Mouse (Mus musculus) large intestine, adult 2 months (tissue): ENCODE data around the gene Cfdp1. TPM values are rescaled to one million over a fixed set of nuclear protein-coding genes. Genes with fewer than 3 reads are reported as not detected.

Experiments used
- DNase-seq: peaks from one replicate; pipeline ENCODE4 v3.0.0-alpha.2; 2012; ENCODE audit warnings: low read depth, low spot score
- WGBS: fragments of 180-500 bp; shearing (Covaris S2); methylation state at CpG from one replicate; pipeline ENCODE4 v1.1.7; 2018; 5-methylcytosine and 5-hydroxymethylcytosine counted together
- polyA plus RNA-seq: library from polyadenylated mRNA; depleted of rRNA; stranded (reverse); fragments of >200 nt; gene quantifications from 2 replicates; pipeline ENCODE4 v1.2.3, GENCODE M21; 2012

Gene Cfdp1
- polyA plus RNA-seq, 1 experiment: 5.7 TPM

DNA sequence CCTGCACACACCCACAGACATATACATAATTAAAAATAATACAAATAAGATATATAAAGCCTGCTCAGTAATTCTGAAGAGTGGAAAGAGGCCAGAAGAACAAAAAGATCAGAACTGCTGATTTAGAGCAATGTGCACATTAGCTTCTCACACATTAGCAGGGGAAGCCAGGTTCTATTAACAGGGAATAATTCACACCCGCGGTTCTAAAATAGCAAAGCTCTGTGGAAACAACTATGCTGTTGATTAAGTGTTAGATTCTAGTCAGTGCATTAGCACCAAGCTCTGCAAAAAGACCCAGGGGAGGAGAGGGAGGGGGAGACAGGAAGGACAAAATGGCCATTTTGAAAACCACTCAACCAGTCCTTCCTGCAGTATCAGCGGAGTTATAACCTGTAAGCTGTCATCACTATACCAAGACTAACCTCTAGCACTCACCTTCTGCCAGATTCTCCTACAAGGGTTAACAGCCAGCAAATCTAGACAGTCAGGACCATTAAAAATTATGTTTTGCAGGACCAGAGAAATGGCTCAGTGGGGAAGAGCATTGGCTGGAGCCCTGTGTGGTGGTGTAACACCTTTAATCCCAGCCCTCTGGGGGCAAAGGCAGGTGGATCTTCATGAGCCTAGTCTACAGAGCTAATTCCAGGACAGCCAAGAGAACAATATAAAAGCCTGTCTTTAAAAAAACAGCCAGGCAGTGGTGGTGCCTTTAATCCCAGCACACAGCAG lies 45.0 kb downstream of the Cfdp1 start:
- no peak for DNase-seq
- WGBS: 91% methylated on average over 3 of the region's 3 CpGs

DNA sequence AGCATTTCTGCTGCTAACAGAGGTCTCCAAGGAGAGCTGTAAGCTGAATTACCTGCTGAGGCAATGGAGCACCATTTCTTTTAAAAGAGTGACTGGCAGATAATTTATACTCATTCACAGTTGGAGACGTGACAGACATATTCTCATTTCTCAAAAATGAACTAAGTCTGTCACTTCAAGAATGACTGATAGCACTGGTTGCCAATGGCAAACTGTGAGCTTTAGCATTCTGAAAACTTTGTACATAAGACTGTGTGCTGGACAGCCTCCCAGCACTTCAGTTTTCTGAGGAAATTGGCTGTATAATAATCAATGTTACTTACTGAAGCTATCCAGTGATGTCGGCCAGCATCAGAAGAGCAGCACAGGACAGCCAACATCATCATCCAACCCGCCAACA lies 46.1 kb downstream of the Cfdp1 start:
- WGBS: 93% methylated on average over 3 of the region's 3 CpGs
- no peak for DNase-seq

DNA sequence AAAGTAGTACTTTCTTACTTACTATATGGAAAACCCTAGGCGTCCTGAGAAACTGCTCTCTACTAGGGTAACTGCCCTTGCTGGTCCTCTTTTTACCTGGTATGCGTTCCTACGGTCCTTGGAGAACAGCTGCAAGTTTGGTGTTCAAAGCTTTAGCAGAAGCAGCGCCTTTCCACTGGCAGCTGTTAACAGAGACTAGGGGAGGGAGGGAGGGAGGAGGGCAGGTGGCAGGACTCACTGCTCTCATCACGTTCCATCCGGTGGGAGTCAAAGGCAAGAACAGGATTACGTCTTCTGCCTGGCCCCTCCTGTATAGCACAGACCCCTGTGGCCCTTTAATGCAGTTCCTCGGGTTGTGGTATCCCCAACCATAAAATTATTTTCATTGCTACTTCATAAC lies 50.7 kb downstream of the Cfdp1 start:
- no peak for DNase-seq
- WGBS: 81% methylated on average over 8 of the region's 8 CpGs

DNA sequence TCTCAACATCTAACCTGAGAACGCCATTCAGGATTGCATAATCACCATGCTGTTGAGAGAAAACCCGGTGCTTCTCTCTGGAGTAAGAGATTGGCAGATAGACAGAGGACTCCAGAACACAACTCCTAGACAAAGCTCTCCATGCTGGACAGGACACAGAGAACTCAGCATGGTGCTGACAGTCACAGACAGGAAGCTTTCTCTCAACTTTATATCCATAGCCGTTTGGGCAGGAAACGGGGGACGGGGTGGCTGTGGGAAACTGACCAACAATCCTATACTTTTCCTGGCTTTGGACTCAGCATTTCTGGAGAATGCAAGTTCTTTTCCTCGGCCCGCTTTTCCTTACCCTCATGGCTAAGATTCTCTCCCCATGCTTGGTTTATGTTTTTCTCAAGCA lies 51.8 kb downstream of the Cfdp1 start:
- WGBS: 76% methylated on average over 7 of the region's 7 CpGs
- no peak for DNase-seq

DNA sequence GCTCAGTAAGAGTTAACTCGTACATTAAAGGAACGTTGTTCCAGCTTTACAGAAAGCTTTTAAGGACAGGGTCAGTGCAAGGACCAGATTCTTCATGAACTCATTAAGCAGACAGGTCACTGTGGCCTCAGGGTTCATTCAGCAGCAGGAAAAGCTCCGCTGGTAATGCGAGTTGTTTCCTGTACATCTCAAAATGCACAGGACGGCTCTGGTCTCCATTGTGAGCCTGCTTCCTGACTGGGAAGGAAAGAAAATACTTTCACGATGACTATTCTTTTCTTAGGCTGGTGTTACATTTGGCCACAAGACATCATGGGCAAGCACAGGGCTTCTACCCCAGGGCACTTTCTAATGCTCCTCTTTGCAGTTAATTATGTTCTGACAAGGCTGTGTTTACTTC lies 52.6 kb downstream of the Cfdp1 start:
- 79% methylated on average over 6 of the region's 6 CpGs for WGBS
- no peak for DNase-seq

DNA sequence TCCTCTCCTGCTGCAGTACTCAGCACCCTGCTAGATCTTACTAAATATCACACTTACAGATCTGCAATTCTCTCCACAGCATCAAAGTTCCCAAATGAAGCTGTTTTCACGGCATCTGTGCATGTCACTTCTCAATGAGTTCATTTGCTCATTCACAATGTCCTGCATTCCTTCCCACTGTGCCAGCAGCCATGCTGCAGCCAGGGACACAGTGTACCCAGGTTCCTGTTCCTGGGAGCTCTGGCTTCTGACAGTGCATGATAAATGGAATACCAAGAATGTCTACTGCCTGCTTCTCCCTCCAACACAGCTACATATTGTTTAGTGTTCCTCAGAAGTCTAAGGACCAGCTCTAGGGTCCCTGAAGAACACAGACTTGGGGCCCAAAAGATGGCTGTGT lies 57.6 kb downstream of the Cfdp1 start:
- no peak for DNase-seq
- WGBS: 83% methylated on average over 1 of the region's 1 CpGs

DNA sequence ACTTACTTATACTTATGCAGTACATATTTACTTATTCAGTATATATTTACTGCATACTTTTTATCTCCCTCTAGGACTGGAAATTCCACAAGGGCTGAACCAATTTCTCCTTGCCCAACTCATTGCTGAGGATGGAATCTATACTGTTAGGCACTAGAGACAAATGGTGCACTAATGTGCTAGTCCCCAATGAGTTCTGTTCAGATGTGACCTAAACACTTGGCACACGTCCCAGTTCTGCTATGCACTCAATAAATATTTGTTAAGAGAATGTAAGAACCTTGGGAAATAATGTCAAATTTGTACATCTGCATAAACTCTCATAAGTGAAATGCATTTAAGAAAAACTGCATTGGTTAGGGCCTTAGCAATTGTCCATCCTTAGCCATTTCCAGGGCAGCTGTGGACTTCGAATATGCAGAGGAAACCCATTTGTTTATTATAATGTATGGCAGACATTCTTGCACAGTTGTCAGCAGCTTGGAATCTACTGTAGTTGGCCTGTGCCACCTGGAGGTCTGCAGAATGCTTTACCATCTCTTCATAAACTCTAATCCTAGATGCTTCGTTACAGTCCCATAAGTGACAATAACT lies 60.7 kb downstream of the Cfdp1 start:
- WGBS: 29% methylated on average over 3 of the region's 3 CpGs

DNA sequence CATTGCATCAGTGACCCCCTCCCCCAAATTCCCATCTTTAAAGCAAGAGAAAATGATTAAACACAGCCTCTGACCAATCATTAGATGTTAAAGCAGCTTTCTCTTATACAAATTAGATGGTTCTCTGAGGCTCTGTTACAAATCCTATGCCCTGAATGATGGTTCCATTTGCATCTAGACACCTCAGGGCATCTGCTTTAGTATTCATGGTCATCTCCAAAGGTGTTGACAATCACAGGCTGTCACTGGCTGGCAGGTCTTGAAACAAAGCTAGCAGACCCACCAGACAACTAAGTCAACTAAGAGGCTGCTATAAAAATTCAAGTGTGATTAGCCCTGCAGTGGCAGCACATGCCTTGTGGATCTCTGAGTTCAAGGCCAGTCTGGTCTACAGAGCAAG lies 64.5 kb downstream of the Cfdp1 start:
- no peak for DNase-seq

More for the DNA sequence above, 60.7 kb downstream of the Cfdp1 start:
- no peak for DNase-seq

DNA sequence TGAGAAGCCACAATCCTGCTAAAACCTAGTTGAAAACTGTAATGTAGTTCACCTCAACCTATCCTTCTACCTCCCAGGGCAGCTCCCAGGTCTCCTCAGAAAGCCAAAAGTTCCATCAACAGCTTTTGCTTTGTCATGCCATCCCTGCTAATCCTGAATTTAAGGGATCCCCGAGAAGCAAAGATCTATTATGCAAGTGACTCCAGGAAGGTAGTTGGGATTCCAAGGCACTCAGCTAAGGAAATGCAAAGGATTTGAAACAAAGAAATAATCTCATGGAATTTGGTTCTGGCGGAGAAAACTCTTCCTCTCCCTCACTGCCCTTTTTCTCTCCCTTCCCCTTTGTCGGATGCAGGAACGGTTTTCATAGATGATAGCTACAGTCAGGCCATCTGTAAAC lies 64.9 kb downstream of the Cfdp1 start:
- WGBS: 88% methylated on average over 4 of the region's 4 CpGs
- no peak for DNase-seq

DNA sequence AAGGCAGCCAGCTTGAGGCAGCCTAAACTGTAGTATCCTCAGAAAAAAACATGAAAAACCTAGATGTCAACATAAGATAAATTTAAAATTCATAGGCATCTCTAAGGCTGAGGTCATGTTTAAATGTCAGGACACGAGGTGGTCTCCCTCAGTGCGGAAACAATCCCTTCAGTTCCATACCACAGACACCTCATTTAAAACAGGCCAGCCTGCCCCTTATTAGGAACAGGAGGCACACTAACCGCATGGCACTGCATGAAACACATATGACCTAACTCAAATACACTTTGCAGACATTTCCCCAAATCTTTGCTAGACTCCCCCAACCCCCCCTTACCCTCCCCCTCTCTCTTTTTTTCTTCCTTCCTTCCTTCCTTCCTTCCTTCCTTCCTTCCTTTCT lies 65.6 kb downstream of the Cfdp1 start:
- DNase-seq: no peak
- WGBS: 93% methylated on average over 3 of the region's 3 CpGs

DNA sequence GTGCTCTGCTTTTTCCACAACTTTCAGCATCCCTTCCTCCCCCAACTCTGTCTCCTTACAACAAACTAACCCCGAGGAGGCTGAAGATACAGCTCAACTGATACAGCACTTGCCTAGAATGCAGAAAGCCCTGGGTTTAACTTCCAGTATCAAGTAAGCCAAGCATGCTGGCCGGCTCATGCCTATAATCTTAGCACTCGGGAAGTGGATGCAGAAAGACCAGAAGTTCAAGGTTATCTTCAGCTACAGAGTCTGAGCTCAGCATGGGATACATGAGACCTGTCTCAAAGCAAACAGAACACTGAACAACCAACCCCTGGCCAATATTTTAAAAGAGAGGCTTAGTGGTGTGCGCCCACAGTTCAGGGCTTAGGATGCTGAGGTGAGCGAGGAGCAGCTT lies 66.0 kb downstream of the Cfdp1 start:
- 76% methylated on average over 5 of the region's 5 CpGs for WGBS
- DNase-seq: no peak

DNA sequence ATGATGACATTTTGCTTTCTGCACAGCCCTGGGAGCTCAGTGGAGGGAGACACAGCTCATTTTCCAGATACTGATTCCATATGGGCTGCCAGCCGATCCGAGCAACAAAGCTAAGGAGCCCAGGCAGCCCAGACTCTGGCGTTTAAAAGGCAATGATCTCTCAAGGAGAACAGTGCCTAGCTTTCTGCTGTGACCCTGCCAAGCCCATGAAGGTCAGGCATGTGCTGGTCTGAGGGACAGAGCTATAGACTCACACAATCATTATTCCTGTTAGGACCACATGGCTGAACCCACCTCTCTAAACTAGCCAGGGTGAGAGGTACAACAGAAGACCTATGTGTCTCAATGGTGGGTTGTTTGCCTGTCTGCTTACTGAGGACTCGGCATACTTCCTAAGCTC lies 66.4 kb downstream of the Cfdp1 start:
- WGBS: 67% methylated on average over 4 of the region's 4 CpGs
- no peak for DNase-seq

DNA sequence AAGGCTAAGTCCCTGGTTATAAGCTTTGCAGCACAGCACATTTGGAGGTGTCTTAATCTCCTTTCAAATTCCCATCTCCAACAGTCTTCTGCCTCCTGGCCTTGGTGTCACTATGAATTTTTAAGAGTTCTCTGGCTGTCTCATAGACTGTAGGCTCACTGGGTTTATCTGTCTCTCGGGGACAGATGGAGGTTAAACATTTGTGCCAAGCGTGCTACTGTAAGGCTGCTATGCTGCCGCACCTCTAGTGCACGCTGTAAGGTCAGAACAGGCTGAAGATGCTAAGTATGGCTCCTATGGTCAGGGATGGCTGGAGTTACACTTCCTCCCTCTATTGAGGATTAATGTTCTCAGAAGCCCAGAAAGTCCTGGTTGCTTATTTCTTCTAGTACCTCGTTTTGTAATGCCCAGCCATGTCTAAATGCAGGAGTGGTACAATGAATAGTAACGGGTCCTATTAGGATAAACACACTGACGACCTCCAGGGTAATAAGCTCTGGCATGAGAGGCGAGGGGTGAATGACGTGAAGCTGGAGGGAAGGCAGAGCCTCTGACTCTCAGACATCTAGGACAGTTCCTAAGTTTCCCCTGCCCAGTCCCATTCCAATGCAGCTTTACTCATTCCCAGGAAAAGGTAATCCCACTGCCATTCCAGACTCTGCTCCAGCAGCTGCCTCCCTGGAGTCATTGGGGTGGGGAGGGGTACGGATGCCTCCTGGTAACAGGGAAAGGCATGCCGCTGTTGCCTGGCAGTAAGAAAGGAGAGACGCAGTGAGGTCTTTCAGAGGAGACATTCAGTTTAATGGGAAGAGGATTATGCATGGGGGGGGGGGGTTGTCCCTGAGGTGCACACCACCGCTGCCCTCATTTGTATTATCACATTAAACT lies 67.1 kb downstream of the Cfdp1 start:
- no peak for DNase-seq
- 81% methylated on average over 13 of the region's 13 CpGs for WGBS

DNA sequence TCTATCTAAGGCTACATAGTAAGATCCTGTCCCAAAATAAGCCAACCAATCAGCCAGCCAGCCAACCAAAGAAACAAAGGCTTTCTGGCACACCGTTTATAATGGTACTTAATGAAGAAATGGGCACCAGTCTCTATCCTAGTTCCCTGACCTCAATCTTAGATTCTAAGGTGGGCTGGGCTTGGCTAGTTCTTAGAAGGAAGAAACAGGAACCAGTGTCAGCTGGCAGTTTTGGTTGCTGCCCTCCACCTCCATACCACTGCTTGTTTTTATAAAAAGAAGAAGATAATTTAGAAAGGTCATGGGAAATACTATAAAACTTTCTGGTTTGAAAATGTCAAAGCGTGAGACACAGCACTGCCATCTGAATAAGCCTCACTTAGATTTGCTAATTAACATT lies 68.0 kb downstream of the Cfdp1 start:
- no peak for DNase-seq
- WGBS: 93% methylated on average over 2 of the region's 2 CpGs

DNA sequence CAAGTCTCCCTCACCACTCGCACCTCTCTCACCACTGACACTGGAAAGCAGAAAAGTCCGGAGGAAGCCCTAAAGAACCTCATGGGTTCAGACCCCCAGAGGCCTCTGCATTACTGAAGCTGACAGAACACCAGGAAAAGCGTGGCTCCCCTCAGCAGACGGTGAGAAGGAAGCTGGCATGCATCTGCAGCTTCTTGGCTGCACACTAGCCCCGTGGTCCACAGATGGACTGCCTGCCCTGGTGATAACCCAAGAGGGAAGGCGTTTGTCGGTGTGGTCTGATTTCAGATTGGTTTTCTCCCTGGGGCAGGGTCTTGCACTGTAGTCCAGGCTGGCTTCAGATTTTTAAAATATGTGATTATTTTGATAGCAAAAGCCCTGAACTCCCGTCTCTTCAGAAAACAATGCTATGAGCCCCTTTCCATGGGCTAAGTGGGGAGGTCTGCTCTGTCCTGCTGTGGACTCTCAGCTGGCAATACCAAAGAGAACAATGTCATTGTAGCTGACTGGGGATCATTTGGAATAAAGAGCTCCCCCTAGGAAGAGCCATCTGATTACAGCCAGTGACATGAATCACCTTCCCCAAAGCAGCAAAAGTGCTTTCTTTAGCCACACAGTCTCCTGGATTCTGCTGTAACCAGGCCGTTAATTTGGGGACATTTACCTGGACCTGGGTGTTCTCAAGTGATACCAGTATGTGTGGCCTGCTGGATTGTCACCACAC lies 71.3 kb downstream of the Cfdp1 start:
- no peak for DNase-seq
- 89% methylated on average over 9 of the region's 9 CpGs for WGBS

DNA sequence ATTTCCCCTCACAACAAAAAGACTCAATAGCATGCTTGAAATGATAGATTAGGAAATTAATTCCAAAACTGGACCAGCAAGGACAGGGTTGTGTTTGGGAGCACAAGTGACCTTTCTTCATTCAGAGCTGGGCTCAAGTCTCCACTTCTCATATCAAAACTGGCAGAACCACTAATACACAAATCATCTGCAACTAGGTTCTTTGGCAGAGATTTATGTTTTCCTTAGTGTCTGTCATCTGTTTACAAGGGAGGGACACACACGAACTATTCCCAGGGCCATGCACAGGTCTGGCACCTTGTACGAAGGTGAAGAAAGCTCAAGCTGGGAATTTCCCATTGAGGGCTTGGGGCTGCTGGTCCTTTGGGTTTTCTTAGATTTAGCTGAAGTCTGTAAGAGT lies 71.9 kb downstream of the Cfdp1 start:
- 60% methylated on average over 2 of the region's 2 CpGs for WGBS
- no peak for DNase-seq

DNA sequence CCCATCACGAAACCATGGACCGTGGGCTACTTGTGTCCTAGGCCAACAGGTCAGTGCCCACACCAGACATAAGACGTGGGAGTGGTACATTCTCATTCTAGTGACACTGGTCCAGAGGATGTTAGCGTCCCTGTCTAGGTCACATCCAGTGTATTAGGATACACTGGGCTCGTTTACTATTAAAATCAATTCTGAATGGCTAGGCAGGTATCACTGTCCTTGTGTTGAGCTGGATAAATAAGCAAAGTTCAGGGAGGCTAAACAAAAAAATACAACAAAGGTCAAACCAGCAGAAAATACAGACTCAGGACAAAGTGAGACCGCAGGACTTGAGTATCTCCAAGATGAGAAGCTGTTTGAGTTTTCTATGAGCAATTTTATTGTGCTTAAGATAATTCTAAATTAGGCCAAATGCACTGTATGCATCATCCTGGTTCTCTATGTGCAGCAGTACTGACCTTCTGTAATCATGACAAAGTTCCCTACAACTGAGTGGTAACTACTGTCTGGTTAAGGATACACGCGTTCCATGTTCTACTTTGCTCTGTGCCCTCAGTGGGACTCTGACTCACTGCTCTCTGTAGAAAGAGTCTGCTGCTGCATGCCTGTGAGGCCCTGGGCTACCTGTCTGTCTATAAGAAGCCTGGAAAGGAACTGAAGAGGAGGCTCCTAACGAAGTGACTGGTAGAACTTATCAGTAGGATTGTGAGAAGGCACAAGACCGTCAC lies 73.2 kb downstream of the Cfdp1 start:
- 94% methylated on average over 10 of the region's 10 CpGs for WGBS
- DNase-seq: no peak

DNA sequence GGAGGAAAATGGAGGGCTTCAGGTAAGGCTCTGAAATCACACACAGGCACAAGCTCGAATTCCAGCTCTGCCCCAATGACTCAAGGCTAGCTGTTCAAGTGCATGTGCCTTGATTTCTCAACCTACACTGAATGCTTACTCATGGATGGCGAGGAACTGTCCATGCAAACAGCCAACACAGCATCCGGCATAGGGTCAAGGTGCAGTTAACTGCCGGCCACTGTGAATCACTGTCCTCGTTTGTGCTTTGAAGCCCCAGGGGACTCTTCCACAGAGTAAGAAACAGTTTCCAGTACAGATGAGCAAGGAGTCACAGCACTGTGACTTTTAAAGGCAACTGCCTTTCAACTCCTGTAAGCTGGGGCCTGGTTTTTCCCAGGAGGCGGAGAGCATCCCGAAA lies 74.4 kb downstream of the Cfdp1 start:
- WGBS: 83% methylated on average over 7 of the region's 7 CpGs
- DNase-seq: no peak

DNA sequence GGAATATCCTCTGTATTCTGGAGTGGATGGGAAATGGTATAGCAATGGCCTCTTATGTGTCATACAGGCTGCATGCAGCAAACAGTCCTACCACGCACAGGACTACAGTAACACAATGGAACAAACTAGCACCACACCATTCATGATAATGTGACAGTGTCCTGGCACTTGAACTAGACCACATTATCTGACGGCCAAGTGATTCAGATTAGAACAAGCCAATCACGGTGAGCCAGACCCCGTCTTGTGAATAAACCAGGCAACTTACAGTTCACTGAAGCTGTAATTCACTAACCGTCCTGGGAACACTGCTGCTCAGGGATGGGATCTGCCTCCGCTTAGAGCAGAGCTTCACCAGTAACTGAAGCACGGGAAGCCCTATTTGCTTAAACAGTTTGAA lies 75.3 kb downstream of the Cfdp1 start:
- 90% methylated on average over 7 of the region's 7 CpGs for WGBS
- no peak for DNase-seq

DNA sequence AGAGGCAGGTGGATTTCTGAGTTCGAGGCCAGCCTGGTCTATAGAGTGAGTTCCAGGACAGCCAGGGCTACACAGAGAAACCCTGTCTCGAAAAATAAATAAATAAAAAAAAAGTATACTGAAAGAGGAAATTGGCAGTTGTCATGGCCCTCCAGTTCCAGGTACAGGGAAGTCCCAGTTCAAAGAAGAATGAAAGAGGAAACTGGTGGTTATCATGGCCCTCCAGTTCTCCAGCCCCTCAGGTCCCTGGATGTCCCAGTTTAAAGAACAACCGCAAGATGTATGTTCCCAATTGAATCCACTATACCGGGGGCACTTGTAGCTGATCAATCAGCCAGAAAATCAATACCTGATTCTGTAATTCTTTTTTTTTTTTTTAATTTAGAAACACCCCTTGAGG lies 77.6 kb downstream of the Cfdp1 start:
- WGBS: 93% methylated on average over 4 of the region's 4 CpGs
- DNase-seq: no peak
